Mouse (Mus musculus): ENCODE measurements around the gene Pklr. TPM values are rescaled to one million over a fixed set of nuclear protein-coding genes. Genes with fewer than 3 reads are reported as not detected.

Gene Pklr
- total and polyA plus RNA-seq, 2 experiments, result 91.1 to 512 TPM

- no peaks in the 10 kb centered on the region for H3K36me3 ChIP-seq (ENCODE audit: control insufficient read depth, insufficient read depth, low read length)
- no peak for DNase-seq (ENCODE audit: extremely low read depth, low read depth, low spot score)
- WGBS, result 95% methylated on average over 18 of the region's 18 CpGs
- H3K27me3 ChIP-seq (ENCODE audit: control insufficient read depth, insufficient read depth, low read length), result no peaks in the 10 kb centered on the region
- no peak overlapping the region for H3K9ac ChIP-seq (ENCODE audit: low read depth, low read length)
- no peaks in the 10 kb centered on the region for H3K79me2 ChIP-seq (ENCODE audit: control insufficient read depth, insufficient read depth, low read length)
- no peaks in the 10 kb centered on the region for H3K4me1 ChIP-seq (ENCODE audit: control insufficient read depth, insufficient read depth, low read length)
- H3K27ac ChIP-seq (replicated peaks; ENCODE audit: insufficient read depth, low read depth, low read length), result peak overlapping the region; percentile 7; the same call in 1 of the 2 replicates
- TF ChIP-seq POLR2A (IDR thresholded peaks at IDR 0.05; ENCODE audit: extremely low read depth, insufficient read depth, low read length), result no peak
- no peak for TF ChIP-seq CTCF (IDR thresholded peaks at IDR 0.05; ENCODE audit: low read depth, low read length)
- peak overlapping the region; percentile 23; the same call in 1 of the 2 replicates for H3K4me3 ChIP-seq (ENCODE audit: insufficient read depth, low read depth, low read length)
Observed at GRCm38 (mm10) chr3:89187690-89188477, 51.9 kb downstream of the Pklr start.

DNA sequence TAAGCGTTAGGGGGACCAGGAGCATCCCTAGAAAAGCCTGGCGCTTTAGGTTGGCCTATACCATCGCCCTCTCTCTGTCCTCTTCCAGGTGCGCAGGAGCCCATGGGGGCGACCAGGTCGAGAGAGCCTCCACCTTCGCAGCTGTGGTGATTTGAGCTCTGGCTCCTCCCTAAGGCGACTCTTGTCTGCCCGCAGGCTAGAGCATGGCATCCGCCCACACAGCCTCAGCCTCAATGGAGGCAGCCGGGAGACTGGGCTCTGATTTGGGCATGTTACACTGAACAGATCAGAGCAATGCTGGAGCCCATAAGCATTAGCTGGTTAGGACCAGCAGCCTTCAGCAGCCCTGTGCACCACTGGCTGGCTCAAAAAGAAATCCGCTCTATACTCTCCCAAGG is 52.5 kb downstream of the Pklr start:
- DNase-seq (ENCODE audit: extremely low read depth, low read depth, low spot score), result no peak
- no peaks in the 10 kb centered on the region for H3K36me3 ChIP-seq (ENCODE audit: control insufficient read depth, insufficient read depth, low read length)
- no peaks in the 10 kb centered on the region for H3K27me3 ChIP-seq (ENCODE audit: control insufficient read depth, insufficient read depth, low read length)
- H3K9ac ChIP-seq (ENCODE audit: low read depth, low read length), result no peak overlapping the region
- no peak overlapping the region for H3K4me3 ChIP-seq (ENCODE audit: insufficient read depth, low read depth, low read length)
- 0 out of 2 replicates have a peak overlapping the region, but pooled peaks have one; percentile 7 for H3K27ac ChIP-seq (replicated peaks; ENCODE audit: insufficient read depth, low read depth, low read length)
- WGBS, result 87% methylated on average over 12 of the region's 12 CpGs
- no peak for TF ChIP-seq POLR2A (IDR thresholded peaks at IDR 0.05; ENCODE audit: extremely low read depth, insufficient read depth, low read length)
- H3K4me1 ChIP-seq (ENCODE audit: control insufficient read depth, insufficient read depth, low read length), result no peaks in the 10 kb centered on the region
- no peaks in the 10 kb centered on the region for H3K79me2 ChIP-seq (ENCODE audit: control insufficient read depth, insufficient read depth, low read length)

GRCm38 (mm10) chr3:89190436-89190835 is 54.5 kb downstream of the Pklr start:
- Histone ChIP-seq H3K79me2 (ENCODE audit: control insufficient read depth, insufficient read depth, low read length) (no peaks in the 10 kb centered on the region), H3K4me1 (ENCODE audit: control insufficient read depth, insufficient read depth, low read length) (no peaks in the 10 kb centered on the region), H3K27ac (replicated peaks; ENCODE audit: insufficient read depth, low read depth, low read length) (no peak overlapping the region), H3K36me3 (ENCODE audit: control insufficient read depth, insufficient read depth, low read length) (no peaks in the 10 kb centered on the region), H3K4me3 (ENCODE audit: insufficient read depth, low read depth, low read length) (no peak overlapping the region), H3K27me3 (ENCODE audit: control insufficient read depth, insufficient read depth, low read length) (no peaks in the 10 kb centered on the region), H3K9ac (ENCODE audit: low read depth, low read length) (no peak overlapping the region)
- WGBS, result 71% methylated on average over 8 of the region's 8 CpGs
- TF ChIP-seq CTCF (IDR thresholded peaks at IDR 0.05; ENCODE audit: low read depth, low read length) (no peak), POLR2A (IDR thresholded peaks at IDR 0.05; ENCODE audit: extremely low read depth, insufficient read depth, low read length) (no peak)
- DNase-seq (ENCODE audit: extremely low read depth, low read depth, low spot score), result no peak

DNA sequence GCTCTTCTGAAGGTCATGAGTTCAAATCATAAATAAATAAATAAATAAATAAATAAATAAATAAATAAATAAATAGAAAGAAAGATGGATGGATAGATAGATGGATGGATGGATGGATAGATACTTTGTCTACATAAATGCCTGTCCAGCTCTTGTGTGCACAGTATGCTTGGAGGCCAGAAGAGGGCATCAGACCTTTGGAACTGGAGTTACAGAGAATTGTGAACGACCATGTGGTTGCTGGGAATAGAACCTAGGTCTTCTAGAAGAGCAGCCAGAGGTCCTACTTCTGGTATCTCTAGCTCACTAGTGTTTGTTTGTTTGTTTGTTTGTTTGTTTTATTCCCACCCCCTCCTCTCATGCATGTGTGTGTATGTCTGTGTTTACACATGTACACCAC is 57.4 kb downstream of the Pklr start:
- no peak overlapping the region for H3K9ac ChIP-seq (ENCODE audit: low read depth, low read length)
- no peaks in the 10 kb centered on the region for H3K27me3 ChIP-seq (ENCODE audit: control insufficient read depth, insufficient read depth, low read length)
- TF ChIP-seq CTCF (IDR thresholded peaks at IDR 0.05; ENCODE audit: low read depth, low read length) (no peak), POLR2A (IDR thresholded peaks at IDR 0.05; ENCODE audit: extremely low read depth, insufficient read depth, low read length) (no peak)
- 68% methylated on average over 1 of the region's 1 CpGs for WGBS
- H3K27ac ChIP-seq (replicated peaks; ENCODE audit: insufficient read depth, low read depth, low read length), result no peak overlapping the region
- H3K79me2 ChIP-seq (ENCODE audit: control insufficient read depth, insufficient read depth, low read length), result no peaks in the 10 kb centered on the region
- no peaks in the 10 kb centered on the region for H3K36me3 ChIP-seq (ENCODE audit: control insufficient read depth, insufficient read depth, low read length)
- H3K4me1 ChIP-seq (ENCODE audit: control insufficient read depth, insufficient read depth, low read length), result no peaks in the 10 kb centered on the region
- H3K4me3 ChIP-seq (ENCODE audit: insufficient read depth, low read depth, low read length), result no peak overlapping the region
- DNase-seq (ENCODE audit: extremely low read depth, low read depth, low spot score), result no peak

DNA sequence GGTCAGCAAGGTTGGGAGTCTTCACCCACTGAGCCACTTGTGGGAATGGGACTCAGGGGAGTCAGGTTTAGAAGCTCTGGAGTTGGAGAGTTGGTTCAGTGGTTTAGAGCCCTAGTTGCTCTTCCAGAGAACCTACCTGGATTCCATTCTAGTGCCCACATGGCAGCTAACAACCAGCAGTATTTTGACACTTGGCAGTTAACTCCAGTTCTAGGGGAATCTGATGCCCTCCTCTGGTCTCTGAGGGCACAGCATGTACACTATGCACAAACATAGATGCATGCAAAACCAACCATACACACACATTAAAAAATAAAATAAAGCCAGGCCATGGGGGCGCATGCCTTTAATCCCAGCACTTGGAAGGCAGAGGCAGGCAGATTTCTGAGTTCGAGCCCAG is 57.9 kb downstream of the Pklr start:
- Histone ChIP-seq H3K27me3 (ENCODE audit: control insufficient read depth, insufficient read depth, low read length) (no peaks in the 10 kb centered on the region), H3K4me1 (ENCODE audit: control insufficient read depth, insufficient read depth, low read length) (no peaks in the 10 kb centered on the region), H3K79me2 (ENCODE audit: control insufficient read depth, insufficient read depth, low read length) (no peaks in the 10 kb centered on the region), H3K9ac (ENCODE audit: low read depth, low read length) (no peak overlapping the region), H3K27ac (replicated peaks; ENCODE audit: insufficient read depth, low read depth, low read length) (no peak overlapping the region), H3K4me3 (ENCODE audit: insufficient read depth, low read depth, low read length) (no peak overlapping the region), H3K36me3 (ENCODE audit: control insufficient read depth, insufficient read depth, low read length) (no peaks in the 10 kb centered on the region)
- 89% methylated on average over 2 of the region's 2 CpGs for WGBS
- TF ChIP-seq POLR2A (IDR thresholded peaks at IDR 0.05; ENCODE audit: extremely low read depth, insufficient read depth, low read length) (no peak), CTCF (IDR thresholded peaks at IDR 0.05; ENCODE audit: low read depth, low read length) (no peak)
- DNase-seq (ENCODE audit: extremely low read depth, low read depth, low spot score), result no peak

Other genes starting within 250 kb of the Pklr start
- gene Msto1, start 222.1 kb upstream of the Pklr start, total RNA-seq (2014; rRNA removed), result 5.6 and 7.4 TPM in 2 replicates
- 12.1 and 15.4 TPM in 2 replicates for gene Msto1, start 222.1 kb upstream of the Pklr start, polyA plus RNA-seq (2012; rRNA removed)
- 11.8 and 14.4 TPM in 2 replicates for gene Ash1l, start 185.5 kb upstream of the Pklr start, total RNA-seq (2014; rRNA removed)
- gene Ash1l, start 185.5 kb upstream of the Pklr start, polyA plus RNA-seq (2012; rRNA removed), result 3.3 and 3.9 TPM in 2 replicates
- gene Dap3, start 185.0 kb upstream of the Pklr start, total RNA-seq (2014; rRNA removed), result 50.6 and 66.8 TPM in 2 replicates
- 21.8 and 32.6 TPM in 2 replicates for gene Dap3, start 185.0 kb upstream of the Pklr start, polyA plus RNA-seq (2012; rRNA removed)
- 4.0 and 4.8 TPM in 2 replicates for gene Rusc1, start 42.8 kb upstream of the Pklr start, total RNA-seq (2014; rRNA removed)
- gene Rusc1, start 42.8 kb upstream of the Pklr start, polyA plus RNA-seq (2012; rRNA removed), result 14.0 and 18.3 TPM in 2 replicates
- gene Gm43738, start 35.0 kb upstream of the Pklr start, total RNA-seq (2014; rRNA removed), result not detected in 2 replicates
- gene Gm43738, start 35.0 kb upstream of the Pklr start, polyA plus RNA-seq (2012; rRNA removed), result 0.05 TPM in 1 of 2 replicates, not detected in the other
- 467 and 510 TPM in 2 replicates for gene Fdps, start 34.2 kb upstream of the Pklr start, total RNA-seq (2014; rRNA removed)
- gene Fdps, start 34.2 kb upstream of the Pklr start, polyA plus RNA-seq (2012; rRNA removed), result 388 and 397 TPM in 2 replicates
- 0.09 and 0.20 TPM in 2 replicates for gene Hcn3, start 24.1 kb downstream of the Pklr start, total RNA-seq (2014; rRNA removed)
- gene Hcn3, start 24.1 kb downstream of the Pklr start, polyA plus RNA-seq (2012; rRNA removed), result 0.19 and 0.44 TPM in 2 replicates
- 7.4 and 9.3 TPM in 2 replicates for gene Clk2, start 28.7 kb downstream of the Pklr start, total RNA-seq (2014; rRNA removed)
- 14.6 and 23.9 TPM in 2 replicates for gene Clk2, start 28.7 kb downstream of the Pklr start, polyA plus RNA-seq (2012; rRNA removed)
- 9.1 and 15.6 TPM in 2 replicates for gene Scamp3, start 41.3 kb downstream of the Pklr start, total RNA-seq (2014; rRNA removed)
- 105 and 120 TPM in 2 replicates for gene Scamp3, start 41.3 kb downstream of the Pklr start, polyA plus RNA-seq (2012; rRNA removed)
- 0.09 and 0.54 TPM in 2 replicates for gene Fam189b, start 47.0 kb downstream of the Pklr start, total RNA-seq (2014; rRNA removed)
- 1.8 and 4.1 TPM in 2 replicates for gene Fam189b, start 47.0 kb downstream of the Pklr start, polyA plus RNA-seq (2012; rRNA removed)
- gene Gba, start 66.8 kb downstream of the Pklr start, total RNA-seq (2014; rRNA removed), result 24.1 and 32.7 TPM in 2 replicates
- gene Gba, start 66.8 kb downstream of the Pklr start, polyA plus RNA-seq (2012; rRNA removed), result 33.2 and 36.6 TPM in 2 replicates
- gene Thbs3, start 79.0 kb downstream of the Pklr start, total RNA-seq (2014; rRNA removed), result 0.92 and 1.4 TPM in 2 replicates
- gene Thbs3, start 79.0 kb downstream of the Pklr start, polyA plus RNA-seq (2012; rRNA removed), result 0.85 and 1.2 TPM in 2 replicates
- 105 and 122 TPM in 2 replicates for gene Mtx1, start 90.9 kb downstream of the Pklr start, total RNA-seq (2014; rRNA removed)
- 167 and 187 TPM in 2 replicates for gene Mtx1, start 90.9 kb downstream of the Pklr start, polyA plus RNA-seq (2012; rRNA removed)
- gene Muc1, start 92.9 kb downstream of the Pklr start, total RNA-seq (2014; rRNA removed), result 0.60 and 1.7 TPM in 2 replicates
- gene Muc1, start 92.9 kb downstream of the Pklr start, polyA plus RNA-seq (2012; rRNA removed), result 1.3 and 1.7 TPM in 2 replicates
- gene Krtcap2, start 109.8 kb downstream of the Pklr start, total RNA-seq (2014; rRNA removed), result 45.1 and 60.3 TPM in 2 replicates
- 157 and 197 TPM in 2 replicates for gene Krtcap2, start 109.8 kb downstream of the Pklr start, polyA plus RNA-seq (2012; rRNA removed)
- gene Trim46, start 110.2 kb downstream of the Pklr start, total RNA-seq (2014; rRNA removed), result 0.07 and 0.18 TPM in 2 replicates
- gene Trim46, start 110.2 kb downstream of the Pklr start, polyA plus RNA-seq (2012; rRNA removed), result 0.16 and 0.25 TPM in 2 replicates
- gene Dpm3, start 123.2 kb downstream of the Pklr start, total RNA-seq (2014; rRNA removed), result 102 and 131 TPM in 2 replicates
- 243 and 245 TPM in 2 replicates for gene Dpm3, start 123.2 kb downstream of the Pklr start, polyA plus RNA-seq (2012; rRNA removed)
- gene Slc50a1, start 134.4 kb downstream of the Pklr start, total RNA-seq (2014; rRNA removed), result 6.4 and 7.0 TPM in 2 replicates
- gene Slc50a1, start 134.4 kb downstream of the Pklr start, polyA plus RNA-seq (2012; rRNA removed), result 36.3 and 41.2 TPM in 2 replicates
- gene Efna1, start 145.0 kb downstream of the Pklr start, total RNA-seq (2014; rRNA removed), result 22.1 and 35.2 TPM in 2 replicates
- 73.1 and 73.4 TPM in 2 replicates for gene Efna1, start 145.0 kb downstream of the Pklr start, polyA plus RNA-seq (2012; rRNA removed)
- not detected in 2 replicates for gene Efna3, start 186.8 kb downstream of the Pklr start, total RNA-seq (2014; rRNA removed)
- not detected in 2 replicates for gene Efna3, start 186.8 kb downstream of the Pklr start, polyA plus RNA-seq (2012; rRNA removed)
- not detected in 2 replicates for gene Efna4, start 201.9 kb downstream of the Pklr start, total RNA-seq (2014; rRNA removed)
- gene Efna4, start 201.9 kb downstream of the Pklr start, polyA plus RNA-seq (2012; rRNA removed), result 0.06 and 0.27 TPM in 2 replicates
- 1.4 and 2.6 TPM in 2 replicates for gene Adam15, start 213.9 kb downstream of the Pklr start, total RNA-seq (2014; rRNA removed)
- 4.7 and 5.4 TPM in 2 replicates for gene Adam15, start 213.9 kb downstream of the Pklr start, polyA plus RNA-seq (2012; rRNA removed)
- gene Dcst2, start 225.8 kb downstream of the Pklr start, total RNA-seq (2014; rRNA removed), result not detected in 2 replicates
- gene Dcst2, start 225.8 kb downstream of the Pklr start, polyA plus RNA-seq (2012; rRNA removed), result 0.05 TPM in 1 of 2 replicates, not detected in the other
- not detected in 2 replicates for gene Dcst1, start 229.1 kb downstream of the Pklr start, total RNA-seq (2014; rRNA removed)
- gene Dcst1, start 229.1 kb downstream of the Pklr start, polyA plus RNA-seq (2012; rRNA removed), result 0.04 TPM in 1 of 2 replicates, not detected in the other